Mouse (Mus musculus) embryo, embryonic 9.5 days (tissue): ENCODE measurements around the gene Tjp3.
A peak's percentile ranks its signal among the peaks of the same experiment; 100 is the strongest.

Source experiments
- DNase-seq: peaks from one replicate; pipeline ENCODE4 v3.0.0-alpha.2; 2017; ENCODE audit errors: extremely low spot score

The Tjp3 gene

GRCm38 (mm10) chr10:81268643-81269412 lies 22.6 kb downstream of the Tjp3 start:
- DNase-seq, result no peak

GRCm38 (mm10) chr10:81268056-81268455 lies 23.3 kb downstream of the Tjp3 start:
- DNase-seq, result peak; percentile 83

- peak; percentile 95 for DNase-seq
Measured at GRCm38 (mm10) chr10:81266211-81267105, 24.9 kb downstream of the Tjp3 start, which contains the start of the genes Mrpl54 and Apba3. Mrpl54 (minus strand) TSS chr10:81266934. Apba3 (plus strand) TSS chr10:81266960.

GRCm38 (mm10) chr10:81265540-81265939 lies 25.8 kb downstream of the Tjp3 start:
- DNase-seq, result no peak

- no peak for DNase-seq
Measured at GRCm38 (mm10) chr10:81261025-81261424, 30.4 kb downstream of the Tjp3 start.

GRCm38 (mm10) chr10:81259225-81259884 lies 32.0 kb downstream of the Tjp3 start:
- DNase-seq, result no peak

- no peak for DNase-seq
Measured at GRCm38 (mm10) chr10:81257158-81258039, 34.0 kb downstream of the Tjp3 start.

- no peak for DNase-seq
Measured at GRCm38 (mm10) chr10:81254886-81255285, 36.5 kb downstream of the Tjp3 start.

- DNase-seq, result peak; percentile 53
Measured at GRCm38 (mm10) chr10:81252424-81253419, 38.7 kb downstream of the Tjp3 start, which contains the start of gene Matk. Matk (plus strand) TSS chr10:81252935.

- DNase-seq, result no peak
Measured at GRCm38 (mm10) chr10:81249442-81249841, 41.9 kb downstream of the Tjp3 start.

- DNase-seq, result no peak
Measured at GRCm38 (mm10) chr10:81247804-81248203, 43.6 kb downstream of the Tjp3 start.

- no peak for DNase-seq
Measured at GRCm38 (mm10) chr10:81245166-81245565, 46.2 kb downstream of the Tjp3 start.

- peak; percentile 83 for DNase-seq
Measured at GRCm38 (mm10) chr10:81244595-81244994, 46.8 kb downstream of the Tjp3 start.

GRCm38 (mm10) chr10:81244146-81244545 lies 47.2 kb downstream of the Tjp3 start:
- no peak for DNase-seq

- no peak for DNase-seq
Measured at GRCm38 (mm10) chr10:81242021-81242420, 49.4 kb downstream of the Tjp3 start.

- DNase-seq, result peak; percentile 63
Measured at GRCm38 (mm10) chr10:81240876-81241275, 50.5 kb downstream of the Tjp3 start.

- DNase-seq, result no peak
Measured at GRCm38 (mm10) chr10:81238618-81239017, 52.8 kb downstream of the Tjp3 start.

- no peak for DNase-seq
Measured at GRCm38 (mm10) chr10:81236471-81237268, 54.7 kb downstream of the Tjp3 start.

- no peak for DNase-seq
Measured at GRCm38 (mm10) chr10:81234206-81234605, 57.2 kb downstream of the Tjp3 start.
